Mouse (Mus musculus): ENCODE measurements around the gene Sobp.

Sobp gene

GRCm38 (mm10) chr10:43158917-43159316, 15.4 kb downstream of the Sobp start:
- no peak for DNase-seq (ENCODE audit: low read depth)

- no peak for DNase-seq (ENCODE audit: low read depth)
Measured at GRCm38 (mm10) chr10:43155046-43155560, 19.2 kb downstream of the Sobp start.

GRCm38 (mm10) chr10:43152643-43153042, 21.7 kb downstream of the Sobp start:
- DNase-seq (ENCODE audit: low read depth): no peak

DNA sequence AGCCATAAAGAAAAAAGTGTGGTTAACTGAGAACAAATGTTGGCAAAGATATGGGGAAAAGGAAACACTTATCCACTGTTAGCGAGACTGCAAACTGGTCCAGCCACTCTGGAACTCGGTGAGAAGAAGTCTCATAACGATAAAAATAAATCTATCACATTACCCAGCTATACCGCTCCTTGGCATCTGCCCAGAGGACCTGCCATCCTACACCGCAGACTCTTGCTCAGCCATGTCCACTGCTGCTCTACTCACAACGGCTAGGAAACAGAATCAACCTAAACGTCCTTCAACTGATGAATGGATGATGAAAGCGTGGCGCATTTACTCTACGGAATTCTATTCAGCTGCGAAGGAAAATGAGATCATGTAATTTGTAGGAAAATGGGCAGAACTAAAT, 25.9 kb downstream of the Sobp start:
- DNase-seq (ENCODE audit: low read depth): no peak

DNA sequence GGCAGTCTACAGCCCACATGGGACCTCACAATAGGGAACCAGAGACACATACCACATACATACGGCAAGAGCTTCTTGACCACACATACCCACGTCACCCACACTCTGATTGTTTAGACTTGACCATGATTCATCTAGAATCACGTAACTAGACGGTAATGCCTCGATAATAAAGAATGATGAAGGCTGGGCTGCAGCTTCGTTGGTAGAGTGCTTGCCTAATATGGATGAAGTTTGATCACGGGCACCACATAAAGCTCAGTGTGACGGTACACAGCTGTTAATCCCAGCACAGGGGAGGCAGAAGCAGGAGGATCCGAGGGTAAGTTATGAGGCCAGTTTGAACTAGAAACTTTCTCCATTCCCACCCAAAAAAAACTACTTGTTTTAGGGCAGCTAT, 31.2 kb downstream of the Sobp start:
- DNase-seq (ENCODE audit: low read depth): no peak

- no peak for DNase-seq (ENCODE audit: low read depth)
Measured at GRCm38 (mm10) chr10:43134027-43134426, 40.3 kb downstream of the Sobp start.

GRCm38 (mm10) chr10:43128750-43129149, 45.6 kb downstream of the Sobp start:
- DNase-seq (ENCODE audit: low read depth): no peak

DNA sequence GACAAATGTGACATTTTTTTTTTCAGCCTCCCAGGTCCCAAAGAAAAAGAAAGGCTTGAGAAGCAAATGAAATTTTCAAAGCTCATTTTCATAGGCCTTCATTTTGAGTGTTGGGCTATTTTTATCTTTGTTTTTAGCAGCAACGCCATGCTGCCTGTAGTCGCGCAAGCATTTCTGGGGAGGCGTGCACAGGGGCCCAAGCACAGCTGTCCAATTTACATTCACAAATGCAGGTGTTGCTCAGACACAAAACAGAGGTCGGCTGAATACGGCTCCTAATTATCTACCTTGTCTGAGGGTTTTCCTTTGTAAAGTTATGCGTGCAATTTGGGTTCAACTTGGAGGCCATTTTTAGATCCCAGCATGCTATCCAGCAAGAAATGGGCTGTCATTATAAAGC, 49.8 kb downstream of the Sobp start:
- DNase-seq (ENCODE audit: low read depth): no peak

DNA sequence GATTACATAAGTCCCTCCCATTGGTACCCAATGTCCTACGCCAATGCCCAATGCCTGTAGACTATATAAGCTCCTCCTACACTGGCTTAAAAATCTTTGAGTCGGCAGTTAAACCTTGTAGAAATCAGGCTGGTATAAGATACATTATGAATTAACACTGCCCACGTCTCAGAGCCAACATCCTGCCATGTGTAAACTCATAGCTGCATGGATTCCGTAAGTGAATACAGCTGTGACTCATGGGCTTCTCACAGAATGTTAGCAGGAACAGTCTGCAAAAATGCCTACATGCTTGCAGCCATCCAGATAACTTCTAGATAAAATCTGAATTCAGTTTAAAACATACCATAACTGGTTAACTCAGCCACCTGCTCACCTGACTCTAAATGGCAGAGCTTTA, 50.2 kb downstream of the Sobp start:
- no peak for DNase-seq (ENCODE audit: low read depth)

DNA sequence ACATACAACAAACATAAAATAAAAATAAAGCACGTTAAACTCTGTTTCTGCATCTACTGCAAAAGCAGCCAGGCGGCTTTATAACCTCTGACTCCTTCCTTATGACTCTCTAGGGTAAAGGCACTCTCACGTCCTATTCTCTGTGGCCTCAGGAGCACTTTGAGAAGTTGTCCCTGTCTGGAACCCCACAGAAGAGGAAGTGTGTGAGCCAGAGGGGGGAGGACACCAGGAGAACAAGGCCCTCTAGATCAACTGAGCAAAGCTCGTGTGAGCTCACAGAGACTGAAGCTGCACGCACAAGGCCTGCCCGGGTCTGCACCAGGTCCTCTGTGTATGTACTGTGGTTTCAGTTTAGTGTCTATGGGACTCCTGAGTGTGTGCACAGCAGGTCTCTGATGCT, 50.9 kb downstream of the Sobp start:
- DNase-seq (ENCODE audit: low read depth): no peak

- DNase-seq (ENCODE audit: low read depth): no peak
Measured at GRCm38 (mm10) chr10:43120688-43121450, 53.5 kb downstream of the Sobp start.

DNA sequence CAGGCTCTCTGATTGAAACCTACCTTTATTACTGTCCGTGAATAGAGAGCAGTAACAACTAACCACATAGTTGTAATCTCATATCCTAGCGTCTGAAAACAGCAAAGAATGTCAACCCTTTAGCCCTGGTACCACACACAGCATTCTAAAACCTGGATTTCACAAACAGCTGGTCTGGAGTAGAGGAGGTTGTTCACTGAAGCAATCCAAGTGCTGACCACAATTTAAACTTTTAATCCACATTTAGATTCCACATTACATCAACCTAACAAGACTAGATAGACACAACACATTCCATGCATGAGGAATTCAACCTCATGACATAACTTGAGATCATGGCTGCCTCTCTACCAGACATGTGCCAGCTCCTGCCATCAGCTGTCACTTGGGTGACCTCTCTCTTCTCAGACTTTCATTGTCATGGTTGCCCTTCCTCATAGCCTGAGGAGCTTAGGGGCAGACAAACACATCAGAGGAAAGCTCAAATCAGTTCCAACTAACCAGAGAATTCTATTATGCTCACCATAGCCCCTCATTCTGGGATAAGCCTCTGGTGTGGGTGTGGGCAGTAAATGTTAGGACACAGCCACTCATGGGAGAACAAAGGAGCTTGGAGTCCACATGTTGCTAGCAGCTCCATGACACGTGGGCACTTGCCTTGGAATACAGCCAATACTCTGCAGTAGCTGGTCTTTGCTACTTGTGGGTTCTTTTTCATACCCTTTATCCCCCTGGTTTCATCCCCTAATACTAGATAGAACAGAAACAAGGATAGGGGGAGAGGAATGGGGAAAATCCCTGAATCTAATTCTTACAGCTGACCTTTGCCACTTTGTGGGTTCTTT, 58.0 kb downstream of the Sobp start:
- DNase-seq (ENCODE audit: low read depth): no peak

- DNase-seq (ENCODE audit: low read depth): no peak
Measured at GRCm38 (mm10) chr10:43112296-43112695, 62.0 kb downstream of the Sobp start.

DNA sequence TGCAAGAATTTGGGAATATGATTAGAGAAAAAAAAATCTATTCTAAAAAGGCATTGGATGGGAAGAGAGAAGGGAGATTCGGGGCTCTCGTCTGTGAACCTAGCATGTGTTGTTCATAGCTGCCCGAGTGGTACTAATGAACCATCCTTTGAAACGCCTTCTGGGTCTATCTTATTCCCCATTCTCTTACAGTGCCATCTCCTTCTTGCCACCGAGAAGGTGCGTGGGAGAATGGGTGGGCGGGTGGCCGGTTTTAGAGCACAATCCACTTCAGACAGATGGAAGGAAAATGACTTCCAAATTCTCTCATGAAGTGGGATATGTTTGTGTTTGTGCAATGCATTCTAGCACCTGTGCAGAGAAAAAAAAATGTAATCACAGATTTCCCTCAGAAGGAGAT, 67.7 kb downstream of the Sobp start:
- no peak for DNase-seq (ENCODE audit: low read depth)

DNA sequence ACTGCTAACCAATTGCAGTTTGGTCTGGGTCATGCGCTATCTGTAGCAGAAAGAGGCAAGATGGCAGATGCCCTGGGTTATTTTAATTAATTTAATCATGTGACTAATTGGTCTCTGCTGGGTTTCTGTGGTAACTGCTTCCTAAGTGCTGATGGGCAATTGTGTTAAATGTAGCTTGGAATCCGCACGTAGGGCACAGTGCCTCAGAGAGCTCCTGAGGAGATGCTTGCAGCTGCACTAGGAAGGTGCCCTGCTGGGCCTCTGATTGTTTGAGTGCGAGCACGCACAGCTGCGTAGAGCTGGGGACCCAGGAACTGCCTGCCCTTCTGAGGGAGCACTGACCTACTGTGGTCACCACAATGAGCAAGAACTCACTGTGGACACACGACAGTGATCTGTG, 68.1 kb downstream of the Sobp start:
- DNase-seq (ENCODE audit: low read depth): no peak

DNA sequence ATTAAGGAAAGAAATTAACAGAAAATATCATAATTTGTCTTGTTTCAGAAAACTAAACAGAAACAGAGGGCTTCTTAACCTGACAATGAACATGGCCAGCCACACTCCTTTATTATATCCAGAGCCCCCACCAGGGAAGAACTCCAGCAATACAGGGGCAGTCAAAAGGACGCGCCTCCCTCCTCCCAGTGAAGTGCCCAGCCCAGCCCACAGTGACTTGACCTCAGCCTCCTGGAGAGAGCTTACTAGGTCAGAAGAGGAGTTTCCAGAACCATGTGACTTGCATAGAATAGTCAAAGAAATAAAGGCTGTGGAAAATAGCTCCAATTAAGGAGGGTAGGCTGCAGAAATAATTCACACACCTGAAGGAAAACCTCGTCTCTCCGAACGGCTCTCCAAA, 73.8 kb downstream of the Sobp start:
- no peak for DNase-seq (ENCODE audit: low read depth)

DNA sequence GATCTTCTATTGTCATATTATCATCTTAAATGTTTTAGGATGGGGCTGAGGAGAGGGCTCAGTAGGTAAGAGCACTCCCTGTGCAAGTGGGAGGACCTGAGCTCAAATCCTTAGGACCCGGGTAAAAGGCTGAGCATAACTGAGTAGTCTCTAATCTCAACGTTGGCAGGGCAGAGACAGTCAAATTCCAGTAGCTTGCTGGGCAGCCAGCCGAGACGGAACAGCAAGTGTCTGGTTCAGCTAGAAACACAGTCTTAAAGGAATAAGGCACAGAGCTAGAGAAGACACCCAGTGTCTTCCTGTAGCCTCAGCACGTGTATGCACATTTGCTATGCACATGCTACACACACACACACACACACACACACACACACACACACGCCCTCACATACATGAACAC, 75.1 kb downstream of the Sobp start:
- no peak for DNase-seq (ENCODE audit: low read depth)

- no peak for DNase-seq (ENCODE audit: low read depth)
Measured at GRCm38 (mm10) chr10:43097755-43098154, 76.6 kb downstream of the Sobp start.

GRCm38 (mm10) chr10:43096614-43097013, 77.7 kb downstream of the Sobp start:
- DNase-seq (ENCODE audit: low read depth): no peak

DNA sequence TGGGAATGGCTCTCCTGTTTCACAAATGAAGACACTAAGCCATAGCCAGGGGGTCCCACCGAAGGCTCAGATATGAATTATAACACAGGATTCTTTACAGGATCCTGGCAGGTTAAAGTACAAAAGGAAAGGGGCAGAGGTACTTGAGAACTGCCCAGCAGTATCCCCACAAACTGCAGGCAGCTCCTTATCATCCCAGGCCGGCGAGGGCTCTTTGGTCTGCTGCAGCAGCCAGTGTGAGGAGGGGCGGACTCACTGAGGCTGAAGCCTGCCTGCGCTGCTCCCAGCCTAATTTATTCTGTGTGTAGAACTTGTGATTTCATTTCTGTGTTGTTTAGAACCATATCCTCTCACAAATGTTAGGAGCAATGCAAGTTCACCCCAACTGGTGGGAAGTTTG, 79.8 kb downstream of the Sobp start:
- DNase-seq (ENCODE audit: low read depth): no peak

DNA sequence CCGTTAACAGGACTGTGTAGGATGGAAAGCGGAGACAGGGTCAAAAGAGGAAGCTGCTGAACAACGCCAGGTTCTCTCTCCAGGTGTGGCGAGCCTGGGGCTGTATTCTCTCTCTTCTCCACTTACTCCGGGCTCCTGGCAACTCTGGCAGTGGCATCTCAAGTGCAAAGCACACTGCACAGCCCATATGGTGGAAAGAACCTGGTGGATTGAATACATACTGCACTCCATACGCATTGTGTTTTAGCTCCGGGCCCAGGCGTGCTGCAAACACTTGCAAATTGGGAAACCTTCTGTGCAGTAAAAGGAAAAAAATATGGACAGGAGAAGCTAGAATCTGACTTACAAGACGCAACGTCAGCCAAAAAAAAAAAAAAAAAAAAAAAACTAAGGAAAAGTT, 80.9 kb downstream of the Sobp start:
- DNase-seq (ENCODE audit: low read depth): no peak

- DNase-seq (ENCODE audit: low read depth): no peak
Measured at GRCm38 (mm10) chr10:43090040-43090439, 84.3 kb downstream of the Sobp start.

- no peak for DNase-seq (ENCODE audit: low read depth)
Measured at GRCm38 (mm10) chr10:43087421-43087820, 86.9 kb downstream of the Sobp start.
